Comparison of ENCODE assay signal across 17 mouse cellular contexts in the genomic region with DNA sequence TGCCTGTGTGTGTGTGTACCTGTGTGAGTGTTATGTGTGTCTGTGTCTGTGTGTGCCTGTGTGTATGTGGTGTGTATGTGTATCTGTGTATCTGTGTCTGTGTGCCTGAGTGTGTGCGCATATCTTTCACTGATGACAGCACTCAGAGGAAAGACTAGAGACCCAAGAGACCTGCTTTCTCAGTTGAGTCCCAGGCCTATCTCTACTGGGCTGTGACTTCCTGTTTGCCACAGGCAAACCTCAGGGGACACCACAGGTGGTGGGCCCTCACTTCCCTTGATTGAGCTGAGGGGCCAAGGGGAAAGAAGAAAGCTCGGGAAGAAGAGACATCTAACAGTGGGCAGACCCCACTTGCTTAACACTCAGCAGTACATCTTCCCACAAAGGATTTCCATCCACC. TPM values are rescaled to one million over a fixed set of nuclear protein-coding genes. Genes with fewer than 3 reads are reported as not detected.
A peak's percentile ranks its signal among the peaks of the same experiment; 100 is the strongest.
DNase-seq lines count a peak whose midpoint lies in the region; ATAC-seq lines count a peak whose summit lies in the region.
"Had no signal": no experiment of that assay in that cellular context is flagged by ENCODE, and none has a peak within 500 bp of the region (broad histone marks: within the 10 kb centered on the region; RNA-seq: fewer than 3 reads in every experiment).

No protein-coding gene starts in this region.

- H3K27me3 ChIP-seq in forebrain, embryonic 10.5 days (ENCODE audit: poor library complexity, severe bottlenecking) = no peaks in the 10 kb centered on the region
- H3K27me3 ChIP-seq in forebrain, embryonic 14.5 days (replicated peaks; ENCODE audit: control insufficient read depth, insufficient read depth, low read length) = no peaks in the 10 kb centered on the region
- no peaks in the 10 kb centered on the region for H3K27me3 ChIP-seq in embryonic facial prominence, embryonic 13.5 days
- H3K27me3 ChIP-seq in midbrain, embryonic 11.5 days (ENCODE audit: control insufficient read depth, insufficient read depth, low read length) = no peaks in the 10 kb centered on the region
- H3K27me3 ChIP-seq: forebrain, embryonic 15.5 days; neural tube, embryonic 13.5 days had no signal

- H3K9me3 ChIP-seq in forebrain, embryonic 10.5 days = no peaks in the 10 kb centered on the region
- H3K9me3 ChIP-seq in forebrain, embryonic 14.5 days (replicated peaks; ENCODE audit: control insufficient read depth, low read length) = no peaks in the 10 kb centered on the region
- no peaks in the 10 kb centered on the region for H3K9me3 ChIP-seq in embryonic facial prominence, embryonic 13.5 days
- no peaks in the 10 kb centered on the region for H3K9me3 ChIP-seq in midbrain, embryonic 11.5 days (ENCODE audit: control insufficient read depth, low read length)
- H3K9me3 ChIP-seq: forebrain, embryonic 15.5 days; G1E; neural tube, embryonic 13.5 days had no signal

- H3K4me3 ChIP-seq in forebrain, embryonic 10.5 days = peak overlapping the region; percentile 14; the same call in 1 of the 2 replicates
- no peak overlapping the region for H3K4me3 ChIP-seq in forebrain, embryonic 14.5 days (ENCODE audit: low read depth, low read length)
- H3K4me3 ChIP-seq in embryonic facial prominence, embryonic 13.5 days = no peak overlapping the region
- no peak overlapping the region for H3K4me3 ChIP-seq in midbrain, embryonic 11.5 days (ENCODE audit: low read depth, low read length)
- H3K4me3 ChIP-seq: forebrain, embryonic 15.5 days; neural tube, embryonic 13.5 days had no signal

- H3K36me3 ChIP-seq in forebrain, embryonic 10.5 days (replicated peaks) = no peaks in the 10 kb centered on the region
- no peaks in the 10 kb centered on the region for H3K36me3 ChIP-seq in forebrain, embryonic 14.5 days (ENCODE audit: control insufficient read depth, insufficient read depth, low read length)
- H3K36me3 ChIP-seq in embryonic facial prominence, embryonic 13.5 days = no peaks in the 10 kb centered on the region
- H3K36me3 ChIP-seq in midbrain, embryonic 11.5 days (ENCODE audit: control insufficient read depth, insufficient read depth, low read length) = no peaks in the 10 kb centered on the region
- H3K36me3 ChIP-seq: forebrain, embryonic 15.5 days; G1E; neural tube, embryonic 13.5 days had no signal

- H3K9ac ChIP-seq in forebrain, embryonic 14.5 days (ENCODE audit: low read length) = no peak overlapping the region
- H3K9ac ChIP-seq in embryonic facial prominence, embryonic 13.5 days = no peak overlapping the region
- H3K9ac ChIP-seq in midbrain, embryonic 11.5 days (ENCODE audit: low read length) = no peak overlapping the region
- H3K9ac ChIP-seq: forebrain, embryonic 15.5 days; lung, embryonic 14.5 days; neural tube, embryonic 13.5 days had no signal

- no peak overlapping the region for H3K4me2 ChIP-seq in forebrain, embryonic 14.5 days (ENCODE audit: low read length)
- no peak overlapping the region for H3K4me2 ChIP-seq in embryonic facial prominence, embryonic 13.5 days
- H3K4me2 ChIP-seq in midbrain, embryonic 11.5 days = no peak overlapping the region
- H3K4me2 ChIP-seq: forebrain, embryonic 15.5 days; lung, embryonic 14.5 days; neural tube, embryonic 13.5 days had no signal

- DNase-seq in forebrain, embryonic 10.5 days (ENCODE audit: extremely low spot score, low spot score) = no peak
- no peak for DNase-seq in forebrain, embryonic 14.5 days (ENCODE audit: low spot score)
- peak; percentile 23 for DNase-seq in 416B (ENCODE audit: low read depth)
- DNase-seq in spleen, postnatal 36 days (ENCODE audit: low spot score in 2 of 2) = peak; percentile 88 to 89
- DNase-seq in right cerebral cortex, adult 2 months (ENCODE audit: low spot score in 2 of 2) = no peak
- DNase-seq in midbrain, embryonic 11.5 days (ENCODE audit: low spot score, missing footprints) = no peak
- DNase-seq: cerebellum, adult 8-10 months; heart, adult 18-20 months; lung, embryonic 14.5 days had no signal

- peak overlapping the region; percentile 86 for H3K27ac ChIP-seq in forebrain, embryonic 10.5 days
- H3K27ac ChIP-seq in forebrain, embryonic 14.5 days (ENCODE audit: low read depth, low read length) = no peak overlapping the region
- 0 out of 2 replicates have a peak overlapping the region, but pooled peaks have one; percentile 44 for H3K27ac ChIP-seq in embryonic facial prominence, embryonic 13.5 days
- H3K27ac ChIP-seq in midbrain, embryonic 11.5 days (ENCODE audit: low read depth, low read length) = no peak overlapping the region
- H3K27ac ChIP-seq: forebrain, embryonic 15.5 days; neural tube, embryonic 13.5 days had no signal

- 46% methylated on average over 2 of the region's 2 CpGs for WGBS in forebrain, embryonic 10.5 days
- 41% methylated on average over 2 of the region's 2 CpGs for WGBS in forebrain, embryonic 14.5 days
- 59% methylated on average over 2 of the region's 2 CpGs for WGBS in embryonic facial prominence, embryonic 13.5 days
- 51% methylated on average over 2 of the region's 2 CpGs for WGBS in midbrain, embryonic 11.5 days

- no peak for ATAC-seq in forebrain, embryonic 14.5 days
- ATAC-seq in embryonic facial prominence, embryonic 13.5 days (ENCODE audit: insufficient number of reproducible peaks, insufficient read depth, low FRiP score, low TSS enrichment, low read depth) = no peak
- no peak for ATAC-seq in frontal cortex, adult (ENCODE audit: low TSS enrichment)
- no peak; the same call in 1 of the 2 replicates for ATAC-seq in midbrain, embryonic 11.5 days (ENCODE audit: low FRiP score)
- ATAC-seq: forebrain, embryonic 15.5 days; midbrain, embryonic 16.5 days had no signal

- H3K4me1 ChIP-seq in forebrain, embryonic 10.5 days = peaks cover 23% of the 10 kb centered on the region
- no peaks in the 10 kb centered on the region for H3K4me1 ChIP-seq in forebrain, embryonic 14.5 days (ENCODE audit: control insufficient read depth, insufficient read depth, low read length)
- H3K4me1 ChIP-seq in embryonic facial prominence, embryonic 13.5 days = 0 out of 2 replicates have a peak, but pooled peaks cover 11% of the 10 kb centered on the region
- peaks cover 4% of the 10 kb centered on the region for H3K4me1 ChIP-seq in midbrain, embryonic 11.5 days (ENCODE audit: control insufficient read depth, insufficient read depth, low read length)
- H3K4me1 ChIP-seq: forebrain, embryonic 15.5 days; neural tube, embryonic 13.5 days had no signal

RNA-seq across cellular contexts. Expression of a gene that starts 1.9 kb away (rescaled TPM):
- 0.07 and 0.14 TPM in 2 replicates for polyA plus RNA-seq in forebrain, embryonic 10.5 days (2016; fragmentation: Nextera tagmentation; extraction: Ambion mirVana)
- polyA plus RNA-seq in forebrain, embryonic 14.5 days (2014; fragmentation: Nextera tagmentation; extraction: Ambion mirVana) = 0.33 TPM in 1 of 2 replicates, not detected in the other
- polyA plus RNA-seq in embryonic facial prominence, embryonic 13.5 days (2015; fragmentation: Nextera tagmentation; extraction: Ambion mirVana) = 0.37 TPM in 1 of 2 replicates, not detected in the other
- polyA plus RNA-seq in midbrain, embryonic 11.5 days (2014; fragmentation: Nextera tagmentation; extraction: Ambion mirVana) = not detected in 2 replicates
- polyA plus RNA-seq: forebrain, embryonic 15.5 days; G1E; limb, embryonic 11.5 days; lung, embryonic 14.5 days; midbrain, embryonic 16.5 days; stomach, embryonic 14.5 days had no signal

RNA-seq across cellular contexts. Expression of a gene that starts 11.9 kb away (rescaled TPM):
- 24.8 and 25.5 TPM in 2 replicates for polyA plus RNA-seq in forebrain, embryonic 10.5 days (2016; fragmentation: Nextera tagmentation; extraction: Ambion mirVana)
- 15.6 and 21.4 TPM in 2 replicates for polyA plus RNA-seq in forebrain, embryonic 14.5 days (2014; fragmentation: Nextera tagmentation; extraction: Ambion mirVana)
- polyA plus RNA-seq in embryonic facial prominence, embryonic 13.5 days (2015; fragmentation: Nextera tagmentation; extraction: Ambion mirVana) = 30.8 and 34.0 TPM in 2 replicates
- polyA plus RNA-seq in midbrain, embryonic 11.5 days (2014; fragmentation: Nextera tagmentation; extraction: Ambion mirVana) = 17.9 and 18.0 TPM in 2 replicates

RNA-seq across cellular contexts. Expression of a gene that starts 20.1 kb away (rescaled TPM):
- 2.6 and 2.8 TPM in 2 replicates for polyA plus RNA-seq in forebrain, embryonic 10.5 days (2016; fragmentation: Nextera tagmentation; extraction: Ambion mirVana)
- 3.7 and 4.1 TPM in 2 replicates for polyA plus RNA-seq in forebrain, embryonic 14.5 days (2014; fragmentation: Nextera tagmentation; extraction: Ambion mirVana)
- 2.9 and 3.1 TPM in 2 replicates for polyA plus RNA-seq in embryonic facial prominence, embryonic 13.5 days (2015; fragmentation: Nextera tagmentation; extraction: Ambion mirVana)
- polyA plus RNA-seq in midbrain, embryonic 11.5 days (2014; fragmentation: Nextera tagmentation; extraction: Ambion mirVana) = 4.8 and 4.9 TPM in 2 replicates

RNA-seq across cellular contexts. Expression of a gene that starts 39.4 kb away (rescaled TPM):
- 64.7 and 68.6 TPM in 2 replicates for polyA plus RNA-seq in forebrain, embryonic 10.5 days (2016; fragmentation: Nextera tagmentation; extraction: Ambion mirVana)
- 48.4 and 53.8 TPM in 2 replicates for polyA plus RNA-seq in forebrain, embryonic 14.5 days (2014; fragmentation: Nextera tagmentation; extraction: Ambion mirVana)
- 62.0 and 63.5 TPM in 2 replicates for polyA plus RNA-seq in embryonic facial prominence, embryonic 13.5 days (2015; fragmentation: Nextera tagmentation; extraction: Ambion mirVana)
- polyA plus RNA-seq in midbrain, embryonic 11.5 days (2014; fragmentation: Nextera tagmentation; extraction: Ambion mirVana) = 40.8 and 45.8 TPM in 2 replicates

RNA-seq across cellular contexts. Expression of a gene that starts 46.3 kb away (rescaled TPM):
- polyA plus RNA-seq in forebrain, embryonic 10.5 days (2016; fragmentation: Nextera tagmentation; extraction: Ambion mirVana) = 0.33 TPM in 2 replicates
- 0.12 and 0.24 TPM in 2 replicates for polyA plus RNA-seq in forebrain, embryonic 14.5 days (2014; fragmentation: Nextera tagmentation; extraction: Ambion mirVana)
- 7.9 and 11.5 TPM in 2 replicates for polyA plus RNA-seq in embryonic facial prominence, embryonic 13.5 days (2015; fragmentation: Nextera tagmentation; extraction: Ambion mirVana)
- 0.29 and 0.38 TPM in 2 replicates for polyA plus RNA-seq in midbrain, embryonic 11.5 days (2014; fragmentation: Nextera tagmentation; extraction: Ambion mirVana)
- polyA plus RNA-seq: lung, embryonic 14.5 days; stomach, embryonic 14.5 days had no signal

Comparison
In these comparisons a context has a peak if more than half of its experiments do, and no peak if none do; other contexts are left out.
1. H3K27ac ChIP-seq: peak in forebrain, embryonic 10.5 days (single experiment) and embryonic facial prominence, embryonic 13.5 days (single experiment); none in forebrain, embryonic 14.5 days (single experiment) and midbrain, embryonic 11.5 days (single experiment).
2. DNase-seq: peak in 416B (single experiment) and spleen, postnatal 36 days (2 of 2); none in forebrain, embryonic 10.5 days (single experiment), forebrain, embryonic 14.5 days (single experiment), right cerebral cortex, adult 2 months (0 of 2) and midbrain, embryonic 11.5 days (single experiment).